Mouse (Mus musculus) bone marrow, adult 2 months (tissue): ENCODE measurements around the gene Hs2st1. TPM values are rescaled to one million over a fixed set of nuclear protein-coding genes. Genes with fewer than 3 reads are reported as not detected.

Experiments used
- H3K27ac ChIP-seq: fragments of 200-500 bp; 2 replicates; pipeline ENCODE4 v1.5.1; 2012; ENCODE audit warnings: low read depth, mild to moderate bottlenecking, control low read depth, inconsistent platforms, low read length; ENCODE audit not compliant: control insufficient read depth, poor library complexity, insufficient read depth
- H3K4me1 ChIP-seq: fragments of 200-500 bp; 2 replicates; pipeline ENCODE4 v1.6.1; 2011; ENCODE audit warnings: low read length; ENCODE audit not compliant: control insufficient read depth, insufficient read depth
- H3K4me3 ChIP-seq: fragments of 200-500 bp; replicated peaks from 2 replicates; pipeline ENCODE3; 2011; ENCODE audit warnings: mild to moderate bottlenecking, low read depth, low read length, control low read depth; ENCODE audit not compliant: control insufficient read depth
- CTCF ChIP-seq: fragments of 200-500 bp; IDR thresholded peaks from 2 replicates; pipeline ENCODE4 v1.5.1; 2011; ENCODE audit warnings: low read length, control low read depth; ENCODE audit not compliant: control insufficient read depth, insufficient read depth
- POLR2A ChIP-seq: fragments of 200-500 bp; IDR thresholded peaks from 2 replicates; pipeline ENCODE4 v1.6.1; 2011; ENCODE audit warnings: low read depth, mild to moderate bottlenecking, control low read depth, low read length, borderline replicate concordance; ENCODE audit not compliant: control insufficient read depth
- WGBS: fragments of 180-500 bp; shearing (Covaris S2); methylation state at CpG from one replicate; pipeline ENCODE4 v1.1.7; 2018; 5-methylcytosine and 5-hydroxymethylcytosine counted together
- polyA plus RNA-seq: library from polyadenylated mRNA; stranded (reverse); fragments of >200 nt; gene quantifications from 2 replicates; pipeline ENCODE4 v1.2.4, GENCODE M21; 2011; ENCODE audit warnings: low replicate concordance; ENCODE audit not compliant: missing spikeins, insufficient read depth, insufficient read length

Gene Hs2st1
- polyA plus RNA-seq, 1 experiment = 5.2 TPM

DNA sequence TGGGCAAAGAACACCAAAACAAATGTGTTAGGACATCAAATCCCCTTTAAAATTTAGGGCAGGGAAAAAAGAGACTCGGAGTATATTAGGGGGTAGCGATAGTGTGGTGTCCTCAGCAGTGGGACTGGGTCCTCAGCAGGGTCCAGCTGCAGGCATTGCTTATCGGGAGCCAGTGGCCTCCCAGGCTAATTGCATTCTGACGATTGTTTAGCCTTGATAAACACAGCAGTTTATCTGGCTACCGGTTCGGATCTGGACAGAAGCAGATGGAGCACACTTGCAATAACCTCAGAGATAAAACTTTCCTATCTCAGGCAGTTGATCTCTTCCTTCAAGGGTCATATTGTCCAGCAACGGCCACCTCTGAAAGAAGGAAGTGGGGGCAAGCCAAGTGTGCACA is 169.1 kb downstream of the Hs2st1 start:
- 37% methylated on average over 7 of the region's 7 CpGs for WGBS
- no peak overlapping the region for H3K4me3 ChIP-seq
- H3K27ac ChIP-seq = 0 out of 2 replicates have a peak overlapping the region, but pooled peaks have one; percentile 12
- no peaks in the 10 kb centered on the region; the same call in 1 of the 2 replicates for H3K4me1 ChIP-seq
- TF ChIP-seq POLR2A = no peak
- TF ChIP-seq CTCF = no peak

DNA sequence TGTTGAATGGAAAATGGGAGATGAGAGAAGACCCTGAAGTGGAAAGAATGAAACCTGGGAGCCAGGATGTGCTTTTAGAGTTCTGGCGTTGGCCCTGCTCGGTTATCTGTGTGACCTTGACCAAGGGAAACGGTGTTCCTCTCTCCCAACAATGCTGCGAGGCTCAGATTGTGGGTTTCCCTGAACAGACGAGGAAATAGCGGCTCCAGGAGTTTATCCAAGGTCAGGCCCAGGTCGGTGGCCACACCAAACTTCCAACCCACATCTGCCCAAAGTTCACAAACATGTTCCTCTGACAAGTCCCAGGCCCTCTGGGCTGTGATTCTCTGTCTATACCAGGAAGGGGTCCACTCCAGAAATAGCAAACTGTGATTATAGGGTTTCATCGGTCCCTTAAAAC is 169.6 kb downstream of the Hs2st1 start:
- TF ChIP-seq CTCF (no peak), POLR2A (no peak)
- Histone ChIP-seq H3K4me3 (no peak overlapping the region), H3K4me1 (no peaks in the 10 kb centered on the region; the same call in 1 of the 2 replicates), H3K27ac (no peak overlapping the region)
- WGBS = 58% methylated on average over 8 of the region's 8 CpGs

DNA sequence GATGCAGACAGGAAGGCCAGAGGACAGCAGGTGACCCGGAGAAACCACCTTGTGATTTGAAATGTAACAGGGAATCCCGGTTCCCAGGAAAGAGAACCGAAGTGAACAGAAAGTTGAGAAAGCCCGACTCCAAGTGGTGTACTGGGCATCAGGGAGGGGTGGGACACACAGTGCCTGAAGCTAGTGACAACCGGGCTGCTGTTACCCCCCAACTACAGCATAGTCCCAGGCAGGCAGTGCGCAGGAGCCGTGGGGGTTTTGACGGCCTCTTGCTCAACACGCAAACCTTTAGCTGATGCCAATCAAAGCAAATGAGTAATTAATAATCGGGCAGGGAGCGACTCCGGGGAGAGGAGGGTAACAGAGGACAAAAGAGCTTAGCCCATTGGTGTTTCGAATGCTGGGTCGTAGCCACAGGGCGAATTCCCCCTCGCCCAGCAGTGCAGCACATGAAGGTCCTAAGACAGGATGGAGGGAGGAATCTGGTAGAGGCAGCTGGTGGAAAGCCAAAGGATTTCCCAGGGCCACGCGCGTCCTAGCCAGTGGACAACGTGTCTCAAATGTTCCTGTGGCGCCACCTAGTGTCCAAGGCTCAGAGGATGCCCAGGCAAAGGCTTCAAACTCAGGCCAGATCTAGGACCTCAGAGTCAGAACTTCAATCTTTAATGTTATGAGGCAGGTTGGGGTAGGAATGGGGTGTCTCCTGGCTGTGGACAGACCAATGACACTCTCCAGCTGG is 170.5 kb downstream of the Hs2st1 start:
- Histone ChIP-seq H3K4me1 (no peaks in the 10 kb centered on the region; the same call in 1 of the 2 replicates), H3K27ac (no peak overlapping the region), H3K4me3 (no peak overlapping the region)
- TF ChIP-seq CTCF (peak; percentile 90), POLR2A (no peak)
- 45% methylated on average over 21 of the region's 21 CpGs for WGBS

DNA sequence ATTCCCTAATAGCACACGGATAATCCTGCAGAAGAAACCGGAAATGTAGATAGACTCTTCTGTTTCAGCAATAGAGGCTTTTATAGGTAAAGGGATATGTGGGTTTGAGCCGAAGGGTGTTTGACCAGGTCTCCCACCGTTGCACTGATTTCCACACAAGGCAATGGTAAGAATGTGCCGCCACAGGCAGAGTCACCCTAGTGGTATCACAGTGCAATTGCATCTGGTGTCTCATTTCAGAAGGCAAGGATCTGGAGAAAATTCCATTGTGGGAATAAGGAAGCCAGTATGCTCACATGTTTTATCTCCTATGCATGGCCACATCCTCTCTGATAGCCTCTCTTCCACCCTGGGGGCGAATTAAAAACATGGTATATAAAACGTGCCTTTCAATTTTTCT is 171.8 kb downstream of the Hs2st1 start:
- Histone ChIP-seq H3K4me1 (no peaks in the 10 kb centered on the region; the same call in 1 of the 2 replicates), H3K4me3 (no peak overlapping the region), H3K27ac (no peak overlapping the region)
- TF ChIP-seq POLR2A = no peak
- 0 out of 2 replicates have a peak, but pooled peaks have one; percentile 9 for TF ChIP-seq CTCF
- WGBS = 75% methylated on average over 7 of the region's 7 CpGs

DNA sequence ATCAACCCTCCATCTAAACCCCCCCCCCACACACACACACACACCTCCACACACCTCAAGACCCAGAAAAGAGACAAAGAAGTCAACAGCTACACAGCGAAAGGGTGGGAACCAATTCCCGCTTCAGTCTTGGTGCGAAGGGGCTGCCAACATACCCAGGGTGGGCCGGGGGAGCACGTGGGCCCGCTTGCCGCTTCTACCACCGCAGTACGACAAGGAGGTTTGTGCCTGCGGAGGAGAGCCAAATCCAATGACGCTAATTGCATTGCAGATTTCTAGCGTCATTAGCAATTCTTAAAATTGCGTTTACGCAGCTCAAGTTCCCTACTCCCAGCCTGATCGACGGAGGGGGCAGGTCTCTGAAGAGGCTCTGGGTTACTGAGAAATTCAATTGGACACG is 173.5 kb downstream of the Hs2st1 start:
- Histone ChIP-seq H3K4me3 (no peak overlapping the region), H3K27ac (no peak overlapping the region)
- WGBS = 85% methylated on average over 17 of the region's 17 CpGs

DNA sequence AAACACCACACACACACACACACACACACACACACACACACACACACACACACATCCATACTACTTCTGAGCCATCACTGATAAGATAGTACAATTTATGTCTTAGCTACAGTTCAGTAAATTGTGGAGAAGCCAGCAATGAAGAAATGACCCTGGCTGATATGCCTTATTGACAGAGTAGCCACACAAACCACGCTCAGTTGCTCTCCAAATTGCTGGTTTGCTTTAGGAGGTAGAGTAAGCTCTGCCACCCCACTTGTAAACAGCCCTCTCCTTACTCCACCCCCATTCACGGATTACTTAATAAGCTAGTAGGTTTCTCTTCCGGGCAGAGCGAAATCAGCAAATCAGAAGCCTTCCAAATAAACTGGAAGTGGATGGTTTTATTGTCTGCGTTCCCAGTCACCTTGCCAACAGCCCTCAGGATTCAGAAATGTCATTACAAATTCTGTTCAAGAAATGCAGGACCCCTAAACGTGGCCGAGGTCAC is 175.5 kb downstream of the Hs2st1 start:
- TF ChIP-seq CTCF (no peak), POLR2A (no peak)
- Histone ChIP-seq H3K4me1 (no peaks in the 10 kb centered on the region; the same call in 1 of the 2 replicates), H3K27ac (no peak overlapping the region), H3K4me3 (no peak overlapping the region)
- WGBS = 50% methylated on average over 7 of the region's 7 CpGs

More for the DNA sequence above, 173.5 kb downstream of the Hs2st1 start:
- no peaks in the 10 kb centered on the region; the same call in 1 of the 2 replicates for H3K4me1 ChIP-seq
- TF ChIP-seq POLR2A (no peak), CTCF (no peak)

DNA sequence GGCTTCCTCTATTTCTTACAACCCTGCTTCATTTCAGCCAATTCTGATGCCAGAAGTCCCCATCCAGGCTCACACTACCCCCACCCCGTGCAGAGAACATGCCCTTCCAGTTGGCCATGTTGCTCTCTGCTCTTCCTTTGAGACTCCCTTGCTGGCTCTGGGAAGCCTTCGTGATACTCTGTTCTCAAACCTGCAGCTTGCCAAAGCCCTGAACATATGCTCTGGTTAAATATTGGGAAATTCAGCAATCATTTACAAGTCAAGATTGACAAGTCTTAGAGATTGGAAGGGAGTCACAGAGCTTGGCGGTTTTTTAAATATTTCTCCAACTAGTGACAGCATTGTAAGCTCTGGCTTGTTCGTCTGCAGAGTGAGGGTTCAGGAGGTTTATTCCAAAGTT is 183.5 kb downstream of the Hs2st1 start:
- WGBS = 81% methylated on average over 4 of the region's 4 CpGs
- TF ChIP-seq POLR2A = no peak
- H3K4me3 ChIP-seq = no peak overlapping the region
- no peaks in the 10 kb centered on the region; the same call in 1 of the 2 replicates for H3K4me1 ChIP-seq
- H3K27ac ChIP-seq = no peak overlapping the region

DNA sequence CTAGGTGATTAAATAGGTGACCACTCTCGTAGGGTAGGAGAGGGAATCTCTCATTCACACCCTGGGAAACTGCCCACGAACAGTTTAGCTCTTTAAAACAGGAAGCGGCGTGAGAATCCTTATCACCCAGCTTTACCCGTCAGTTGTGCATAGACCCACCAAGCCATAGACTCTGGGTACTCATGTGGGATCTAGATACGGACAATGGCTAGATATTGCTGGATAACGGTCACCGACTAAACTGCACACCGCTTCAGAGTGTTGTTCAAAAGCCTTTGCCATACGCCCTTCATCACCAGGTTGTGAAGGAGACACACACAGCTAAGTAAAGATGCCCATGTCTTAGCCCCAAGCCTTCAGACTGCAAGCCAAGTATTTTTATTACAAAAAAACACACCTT is 185.3 kb downstream of the Hs2st1 start:
- WGBS = 55% methylated on average over 10 of the region's 10 CpGs

More for the DNA sequence above, 185.3 kb downstream of the Hs2st1 start:
- no peak for TF ChIP-seq CTCF
- no peak for TF ChIP-seq POLR2A
- Histone ChIP-seq H3K4me1 (no peaks in the 10 kb centered on the region; the same call in 1 of the 2 replicates), H3K4me3 (no peak overlapping the region), H3K27ac (no peak overlapping the region)
